Mouse (Mus musculus): ENCODE results near the gene Fgd5. TPM values are rescaled to one million over a fixed set of nuclear protein-coding genes. Genes with fewer than 3 reads are reported as not detected.
"Not testable (repeated sequence)": the region's sequence is repeated elsewhere in the genome, so short reads cannot be mapped to it uniquely, and the experiment has no call there.

Fgd5 gene
- polyA plus RNA-seq, 1 experiment from 2014 or later, result 14.0 TPM

DNA sequence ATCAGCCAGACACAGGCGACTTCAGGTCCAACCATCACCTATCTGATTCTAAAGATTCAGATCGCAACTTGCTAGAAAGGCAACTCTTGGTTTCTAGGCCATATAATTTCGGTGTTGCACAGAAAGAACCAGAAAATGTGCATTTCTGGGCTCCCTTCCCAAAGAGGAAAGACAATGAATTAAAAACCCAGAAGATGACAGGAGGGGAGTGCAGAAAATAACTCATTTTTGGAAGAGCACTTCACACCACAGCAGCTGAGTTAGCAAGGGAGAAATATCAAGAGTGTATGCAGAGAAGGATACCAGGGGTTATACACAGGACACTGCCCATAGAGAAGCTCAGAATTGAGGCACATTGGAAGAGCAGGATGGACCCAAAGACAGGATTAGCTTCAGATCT lies 106.3 kb downstream of the Fgd5 start:
- H3K4me1 ChIP-seq, result no peaks in the 10 kb centered on the region
- no peak overlapping the region for H3K4me3 ChIP-seq
- no peaks in the 10 kb centered on the region for H3K36me3 ChIP-seq
- no peaks in the 10 kb centered on the region for H3K9me3 ChIP-seq
- no peak overlapping the region for H3K27ac ChIP-seq
- H3K4me2 ChIP-seq (replicated peaks), result no peak overlapping the region
- H3K9ac ChIP-seq, result no peak overlapping the region
- no peaks in the 10 kb centered on the region for H3K27me3 ChIP-seq (replicated peaks)
- ATAC-seq (ENCODE audit: low FRiP score, low read depth), result no peak
- WGBS, result 82% methylated on average over 3 of the region's 3 CpGs

DNA sequence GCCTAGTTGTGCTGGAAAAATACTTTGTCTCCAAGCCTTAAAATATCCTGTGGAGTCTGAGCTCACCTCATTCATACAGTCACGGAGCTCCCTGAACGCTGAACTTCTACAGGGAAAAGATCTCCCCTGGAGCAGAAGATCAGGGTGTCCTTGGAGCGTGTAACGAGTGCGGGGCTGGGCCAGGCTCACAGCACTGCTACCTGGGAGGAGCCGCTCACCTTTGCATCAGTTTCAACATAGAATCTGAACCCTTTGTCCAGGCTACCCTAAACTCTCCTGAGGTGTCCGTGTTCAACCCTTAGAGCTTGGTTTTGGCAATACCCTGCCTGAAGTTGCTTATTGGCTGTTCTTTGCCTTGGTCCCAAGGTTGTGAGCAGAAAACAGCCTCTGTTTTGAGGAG lies 110.5 kb downstream of the Fgd5 start:
- peaks cover 10% of the 10 kb centered on the region for H3K4me1 ChIP-seq
- H3K4me2 ChIP-seq (replicated peaks); H3K27me3 ChIP-seq (replicated peaks); H3K9me3 ChIP-seq; H3K36me3 ChIP-seq; H3K9ac ChIP-seq; H3K27ac ChIP-seq; H3K4me3 ChIP-seq; ATAC-seq (ENCODE audit: low FRiP score, low read depth): not testable (repeated sequence)
- 87% methylated on average over 7 of the region's 7 CpGs for WGBS

DNA sequence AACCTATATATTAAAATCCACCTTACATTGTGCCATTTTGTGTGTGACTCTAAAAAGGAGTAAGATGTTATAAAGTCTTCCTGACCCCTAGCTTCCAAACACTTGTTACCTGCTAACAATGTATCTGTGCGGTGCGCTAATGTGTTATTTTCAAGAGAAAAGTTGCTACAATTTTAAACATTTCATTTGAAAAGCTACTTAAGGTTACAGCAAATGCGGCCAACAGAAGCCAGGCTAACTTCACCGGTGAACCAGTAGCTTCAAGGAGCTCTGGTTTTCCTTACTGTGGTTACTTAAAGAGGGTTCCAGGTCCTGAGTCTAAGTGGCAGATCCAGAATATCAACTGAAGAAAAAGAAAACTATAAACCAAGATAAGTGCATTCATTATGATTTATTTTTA lies 111.3 kb downstream of the Fgd5 start:
- H3K4me3 ChIP-seq, result no peak overlapping the region
- ATAC-seq (ENCODE audit: low FRiP score, low read depth), result no peak
- H3K36me3 ChIP-seq, result no peaks in the 10 kb centered on the region
- peak overlapping the region; percentile 78 for H3K4me2 ChIP-seq (replicated peaks)
- no peak overlapping the region for H3K27ac ChIP-seq
- H3K9ac ChIP-seq, result no peak overlapping the region
- H3K27me3 ChIP-seq (replicated peaks), result no peaks in the 10 kb centered on the region
- peaks cover 15% of the 10 kb centered on the region for H3K4me1 ChIP-seq
- WGBS, result 92% methylated on average over 4 of the region's 4 CpGs
- H3K9me3 ChIP-seq, result no peaks in the 10 kb centered on the region

DNA sequence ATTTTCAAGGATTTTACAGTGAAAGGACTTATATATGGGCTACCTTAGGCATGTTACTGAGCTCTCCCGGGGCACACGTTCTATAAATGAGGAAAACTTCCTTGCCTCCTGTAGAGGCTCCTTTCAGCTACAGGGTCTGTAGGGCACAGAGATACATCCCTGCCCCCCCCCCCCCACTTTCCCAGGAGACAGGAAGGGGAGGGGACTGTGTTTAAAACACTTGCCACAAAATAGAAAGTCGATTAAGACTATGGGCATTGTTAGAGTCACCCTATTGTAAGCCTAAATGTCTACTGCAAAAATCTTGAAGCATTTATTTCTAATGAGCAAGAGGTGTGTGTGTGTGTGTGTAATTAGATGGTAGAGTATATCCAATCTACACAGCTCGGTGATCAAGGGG lies 111.8 kb downstream of the Fgd5 start:
- 2% methylated on average over 4 of the region's 4 CpGs for WGBS
- Histone ChIP-seq H3K4me3 (peak overlapping the region; percentile 98), H3K27me3 (replicated peaks) (no peaks in the 10 kb centered on the region), H3K36me3 (no peaks in the 10 kb centered on the region), H3K4me1 (peaks cover 15% of the 10 kb centered on the region), H3K9ac (peak overlapping the region; percentile 96), H3K9me3 (no peaks in the 10 kb centered on the region), H3K27ac (peak overlapping the region; percentile 99), H3K4me2 (replicated peaks) (peak overlapping the region; percentile 78)
- no peak for ATAC-seq (ENCODE audit: low FRiP score, low read depth)

DNA sequence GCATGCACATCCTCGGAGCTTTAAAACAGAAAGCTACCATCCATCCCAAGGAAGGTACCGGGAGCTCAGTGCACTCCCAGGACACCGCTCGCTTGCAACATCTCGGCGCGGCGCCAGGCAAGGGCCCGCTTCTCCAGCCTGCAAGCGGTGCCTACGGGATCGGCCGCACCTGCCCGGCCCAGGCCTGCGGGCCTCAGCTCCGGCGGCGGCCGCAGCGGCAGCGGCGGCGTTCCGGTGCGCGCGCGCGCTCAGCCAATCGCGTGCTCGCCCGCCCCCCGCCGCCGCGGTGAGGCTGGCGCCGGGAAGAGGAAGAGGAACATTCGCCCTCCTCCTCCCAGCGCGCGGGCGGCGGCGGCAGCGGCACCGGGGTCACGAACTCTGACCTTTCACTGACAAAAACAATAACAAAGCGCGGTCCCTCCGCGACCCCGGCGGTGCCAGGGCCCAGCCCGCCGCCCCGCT lies 112.5 kb downstream of the Fgd5 start, which contains the start of gene Nr2c2:
Nr2c2 (plus strand) TSS at position 261 of the 462 bp plus-strand sequence.
- WGBS, result under 1% methylated on average over 58 of the region's 58 CpGs
- ATAC-seq (ENCODE audit: low FRiP score, low read depth), result peak; percentile 67
- Histone ChIP-seq H3K36me3 (no peaks in the 10 kb centered on the region), H3K9me3 (no peaks in the 10 kb centered on the region), H3K4me2 (replicated peaks) (peak within 1 kb of the TSS; percentile 78), H3K4me1 (peaks cover 15% of the 10 kb centered on the region), H3K27ac (peak within 1 kb of the TSS; percentile 99), H3K4me3 (peak within 1 kb of the TSS; percentile 98), H3K9ac (peak within 1 kb of the TSS; percentile 96), H3K27me3 (replicated peaks) (no peaks in the 10 kb centered on the region)

DNA sequence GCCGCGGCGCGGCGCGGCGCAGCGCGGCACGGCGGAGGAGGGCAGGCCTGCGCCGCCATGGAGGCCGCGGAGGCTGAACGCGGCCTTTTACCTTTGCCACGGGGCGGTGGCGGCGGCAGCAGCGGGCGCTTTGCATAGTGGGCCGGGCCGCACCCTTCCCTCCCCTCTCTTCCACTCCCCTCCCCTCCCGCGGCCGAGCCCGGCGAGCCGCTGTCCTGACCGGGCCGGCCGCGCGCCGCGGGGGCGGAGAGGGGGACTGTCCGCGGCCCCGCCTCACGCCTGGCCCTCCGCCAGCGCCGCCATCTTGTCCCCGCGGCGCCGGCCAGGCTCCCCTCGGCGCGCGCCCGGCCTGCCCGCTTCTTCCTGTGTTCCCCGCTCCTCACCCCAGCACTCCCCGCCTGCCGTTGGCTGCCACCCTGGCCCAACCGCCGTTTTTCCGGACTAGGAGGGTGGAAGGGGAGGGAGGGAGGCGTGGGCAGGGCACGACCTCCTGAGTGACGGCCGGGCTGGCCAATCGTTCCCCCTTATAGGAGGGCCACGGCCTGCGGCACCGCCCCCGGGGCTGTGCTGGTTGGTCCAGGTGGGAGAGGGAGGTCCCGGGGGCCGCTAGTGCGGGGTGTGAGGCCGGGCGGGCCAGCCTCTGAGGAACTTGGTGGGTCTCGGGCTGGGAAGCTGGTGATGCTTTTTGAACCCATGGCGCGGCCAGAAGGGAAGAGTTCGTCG lies 113.2 kb downstream of the Fgd5 start:
- H3K4me2 ChIP-seq (replicated peaks), result peak overlapping the region; percentile 78
- peak overlapping the region; percentile 98 for H3K4me3 ChIP-seq
- H3K9me3 ChIP-seq, result no peaks in the 10 kb centered on the region
- H3K27me3 ChIP-seq (replicated peaks), result no peaks in the 10 kb centered on the region
- peak overlapping the region; percentile 96 for H3K9ac ChIP-seq
- WGBS, result under 1% methylated on average over 67 of the region's 81 CpGs
- no peaks in the 10 kb centered on the region for H3K36me3 ChIP-seq
- peaks cover 15% of the 10 kb centered on the region for H3K4me1 ChIP-seq
- peak overlapping the region; percentile 99 for H3K27ac ChIP-seq
- ATAC-seq (ENCODE audit: low FRiP score, low read depth), result peak; percentile 99

DNA sequence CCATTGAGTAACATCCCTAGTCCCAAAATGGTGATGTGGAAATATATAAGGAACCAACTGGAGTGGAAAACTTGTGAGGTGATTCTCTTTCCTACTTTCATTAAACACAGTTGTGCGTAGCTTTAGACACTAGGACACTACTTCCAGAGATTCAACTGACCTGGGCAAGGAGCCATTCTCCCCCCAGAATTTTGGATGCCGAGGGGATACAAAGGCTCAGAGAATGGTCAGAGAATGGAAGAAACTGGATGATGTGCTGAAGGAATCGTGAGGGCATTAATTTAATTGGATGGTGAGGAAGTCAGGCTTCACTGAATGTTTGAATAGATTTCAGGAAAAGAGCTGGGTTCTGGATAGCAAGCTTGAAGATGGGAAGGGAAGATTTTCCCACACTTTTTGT lies 114.1 kb downstream of the Fgd5 start:
- H3K27ac ChIP-seq, result peak overlapping the region; percentile 99
- 30% methylated on average over 3 of the region's 3 CpGs for WGBS
- H3K36me3 ChIP-seq, result no peaks in the 10 kb centered on the region
- peak overlapping the region; percentile 98 for H3K4me3 ChIP-seq
- peaks cover 15% of the 10 kb centered on the region for H3K4me1 ChIP-seq
- peak overlapping the region; percentile 78 for H3K4me2 ChIP-seq (replicated peaks)
- H3K9ac ChIP-seq, result peak overlapping the region; percentile 96
- ATAC-seq (ENCODE audit: low FRiP score, low read depth), result no peak
- H3K9me3 ChIP-seq, result no peaks in the 10 kb centered on the region
- no peaks in the 10 kb centered on the region for H3K27me3 ChIP-seq (replicated peaks)

DNA sequence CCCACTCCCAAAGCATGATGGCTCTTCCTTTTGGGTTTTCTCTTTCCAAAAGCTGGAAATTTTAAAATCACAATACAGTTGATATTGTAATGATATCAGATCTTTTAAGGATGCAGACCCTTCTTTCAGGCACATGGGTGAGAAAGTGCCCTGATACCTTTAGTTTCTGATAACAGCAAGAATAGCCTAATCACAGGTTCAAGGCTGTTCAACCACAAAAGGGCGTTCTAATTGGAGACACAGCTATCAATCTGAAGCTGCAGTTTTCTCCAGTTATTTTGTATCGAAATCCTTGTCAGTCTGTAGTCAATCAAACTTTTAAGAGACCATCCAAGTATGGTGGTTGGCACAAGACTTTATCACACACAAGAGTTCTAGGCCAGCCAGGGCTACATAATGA lies 115.2 kb downstream of the Fgd5 start:
- H3K4me2 ChIP-seq (replicated peaks), result no peak overlapping the region
- no peak overlapping the region for H3K27ac ChIP-seq
- WGBS, result 93% methylated on average over 2 of the region's 2 CpGs
- H3K9me3 ChIP-seq, result no peaks in the 10 kb centered on the region
- ATAC-seq (ENCODE audit: low FRiP score, low read depth), result no peak
- H3K36me3 ChIP-seq, result no peaks in the 10 kb centered on the region
- no peaks in the 10 kb centered on the region for H3K27me3 ChIP-seq (replicated peaks)
- no peak overlapping the region for H3K9ac ChIP-seq
- peaks cover 15% of the 10 kb centered on the region for H3K4me1 ChIP-seq
- no peak overlapping the region for H3K4me3 ChIP-seq

DNA sequence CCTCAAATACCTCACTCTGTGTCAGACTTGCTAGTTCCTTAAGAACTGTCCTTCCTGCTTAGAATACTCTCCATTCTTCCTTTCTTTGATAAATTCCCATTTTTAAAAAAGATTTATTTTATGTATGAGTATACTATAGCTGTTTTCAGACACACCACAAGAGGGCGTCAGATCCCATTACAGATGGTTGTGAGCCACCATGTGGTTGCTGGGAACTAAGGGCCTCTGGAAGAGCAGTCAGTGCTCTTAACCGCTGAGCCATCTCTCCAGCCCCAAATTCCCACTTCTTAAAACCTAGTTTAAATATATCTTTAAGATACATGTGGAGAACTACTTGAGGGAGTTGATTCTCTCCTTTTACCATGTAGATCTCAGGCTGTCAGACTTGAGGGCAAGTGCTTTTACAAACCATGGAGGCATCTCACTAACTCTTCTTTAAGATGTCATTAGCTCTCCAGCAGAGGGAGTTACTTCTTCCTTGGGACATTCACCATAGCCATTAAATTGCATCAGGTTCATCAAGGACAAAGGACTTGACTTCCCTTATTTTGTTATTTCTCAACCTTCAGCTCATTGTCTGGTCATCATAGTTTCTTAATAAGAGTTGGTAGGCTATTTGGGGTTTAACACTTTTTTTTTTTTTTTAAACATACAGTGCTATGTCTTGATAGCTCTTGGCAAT lies 122.1 kb downstream of the Fgd5 start:
- 82% methylated on average over 2 of the region's 2 CpGs for WGBS
- ATAC-seq (ENCODE audit: low FRiP score, low read depth), result no peak
- no peaks in the 10 kb centered on the region for H3K27me3 ChIP-seq (replicated peaks)

DNA sequence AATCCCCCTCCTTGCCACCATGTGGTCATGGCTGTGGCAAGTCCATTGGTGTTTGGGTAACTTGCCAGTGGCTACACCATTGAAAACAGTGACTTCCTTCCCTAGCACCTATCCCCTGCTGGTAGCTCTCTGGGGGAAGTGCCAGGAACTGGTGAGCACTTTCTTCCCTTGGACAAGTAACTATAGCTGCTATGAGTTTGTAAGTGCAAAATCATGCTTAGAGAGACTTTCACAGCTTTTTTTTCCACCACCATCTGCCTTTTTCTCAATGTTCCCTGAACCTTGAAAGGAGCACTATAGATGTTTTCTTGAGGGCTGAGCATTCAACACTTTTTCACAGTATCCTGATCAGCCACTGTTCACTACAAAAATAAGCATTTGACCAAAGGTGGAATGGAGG lies 145.9 kb downstream of the Fgd5 start:
- H3K9me3 ChIP-seq, result no peaks in the 10 kb centered on the region
- H3K36me3 ChIP-seq, result 0 out of 2 replicates have a peak, but pooled peaks cover 5% of the 10 kb centered on the region
- no peak overlapping the region for H3K4me2 ChIP-seq (replicated peaks)
- H3K9ac ChIP-seq, result no peak overlapping the region
- ATAC-seq (ENCODE audit: low FRiP score, low read depth), result no peak
- H3K4me3 ChIP-seq, result no peak overlapping the region
- no peak overlapping the region for H3K27ac ChIP-seq
- H3K27me3 ChIP-seq (replicated peaks), result no peaks in the 10 kb centered on the region
- H3K4me1 ChIP-seq, result no peaks in the 10 kb centered on the region

More for the DNA sequence above, 122.1 kb downstream of the Fgd5 start:
- Histone ChIP-seq H3K4me3 (no peak overlapping the region), H3K4me1 (peaks cover 3% of the 10 kb centered on the region), H3K27ac (no peak overlapping the region), H3K9ac (no peak overlapping the region), H3K36me3 (no peaks in the 10 kb centered on the region), H3K9me3 (no peaks in the 10 kb centered on the region), H3K4me2 (replicated peaks) (no peak overlapping the region)

Measured in neural tube, embryonic 12.5 days (tissue).